Mouse (Mus musculus): Measurements from ENCODE around the gene Utp11.

GRCm38 (mm10) chr4:124639715-124640114, 53.7 kb downstream of the Utp11 start:
- TF ChIP-seq CTCF (IDR thresholded peaks at IDR 0.05; ENCODE audit: low read depth) (no peak), EP300 (optimal IDR thresholded peaks at IDR 0.05) (no peak)
